Mouse (Mus musculus) left cerebral cortex, postnatal 4 days (tissue): ENCODE measurements at regions not wholly inside any gene's neighbourhood (a gene's known extent, or its start where the extent isn't known, plus 50 kb on each side); places are given as distances from the start of the nearest gene placed in this dataset.

Experiments
- DNase-seq: peaks from one replicate; pipeline ENCODE4 v3.0.0-alpha.2; 2022
- intact Hi-C: fragments of 180-260 bp; cut with DNase I; formaldehyde crosslinking; loops from one replicate; pipeline ENCODE4 v1.15.1; 2025

GRCm38 (mm10) chr5:18425098-18425497 lies 64.9 kb upstream of the Gnai1 start:
- intact Hi-C loops, result no loop called here
- DNase-seq, result no peak

DNA sequence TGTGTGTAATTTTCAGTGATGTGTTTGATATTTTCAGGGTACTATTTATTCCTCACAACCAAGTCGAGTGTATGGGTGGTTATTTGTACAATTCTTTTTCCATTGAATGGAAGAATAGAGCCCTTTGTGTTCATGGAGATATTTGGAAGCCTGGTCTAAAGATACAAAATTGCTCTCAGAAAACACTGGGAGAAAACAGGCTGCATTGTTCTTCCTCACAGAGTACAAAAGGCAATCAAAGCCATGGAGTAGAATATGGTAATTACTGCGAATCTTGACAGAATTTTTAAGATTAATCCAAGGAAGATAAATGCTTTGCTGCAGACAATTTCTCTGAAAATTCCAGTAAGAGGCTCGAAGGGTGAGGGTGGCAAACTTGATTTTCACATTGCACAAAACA lies 54.7 kb upstream of the Gnai1 start:
- intact Hi-C loops, result no loop called here

More for the DNA sequence above, 54.7 kb upstream of the Gnai1 start:
- no peak for DNase-seq
